Mouse (Mus musculus) liver, postnatal 0 days (tissue): Measurements from ENCODE around the gene Fitm1. TPM values are rescaled to one million over a fixed set of nuclear protein-coding genes. Genes with fewer than 3 reads are reported as not detected.

ENCODE experiments used
- ATAC-seq: fragments of 200-750 bp; cut with Nextera tagmentation; 2 replicates; pipeline ENCODE4 v1.8.0; 2017; ENCODE audit warnings: mild to moderate bottlenecking, moderate library complexity
- DNase-seq: peaks from one replicate; pipeline ENCODE4 v3.0.0-alpha.2; 2016
- H3K27ac ChIP-seq: fragments of 300-500 bp; sonication (generic); 2 replicates; pipeline ENCODE4 v1.5.1; 2014; ENCODE audit warnings: antibody characterized with exemption, moderate library complexity, mild to moderate bottlenecking, low read depth
- H3K27me3 ChIP-seq: fragments of 300-500 bp; sonication (generic); 2 replicates; pipeline ENCODE4 v1.6.1; 2014; ENCODE audit warnings: low read length, control low read depth, mixed read lengths; ENCODE audit not compliant: insufficient read depth
- H3K36me3 ChIP-seq: fragments of 300-500 bp; sonication (generic); replicated peaks from 2 replicates; pipeline ENCODE4 v1.6.1; 2014; ENCODE audit warnings: mild to moderate bottlenecking, control low read depth, low read length, moderate library complexity, mixed read lengths; ENCODE audit not compliant: insufficient read depth
- H3K4me1 ChIP-seq: fragments of 300-500 bp; sonication (generic); 2 replicates; pipeline ENCODE4 v1.6.1; 2014; ENCODE audit warnings: antibody characterized with exemption, mild to moderate bottlenecking, control low read depth; ENCODE audit not compliant: insufficient read depth
- H3K4me2 ChIP-seq: fragments of 300-500 bp; sonication (generic); 2 replicates; pipeline ENCODE4 v1.6.1; 2014; ENCODE audit warnings: low read depth, mild to moderate bottlenecking, low read length, moderate library complexity, mixed read lengths
- H3K4me3 ChIP-seq: fragments of 300-500 bp; sonication (generic); 2 replicates; pipeline ENCODE4 v1.5.1; 2014; ENCODE audit warnings: low read depth, low read length
- H3K9ac ChIP-seq: fragments of 300-500 bp; sonication (generic); replicated peaks from 2 replicates; pipeline ENCODE4 v1.6.1; 2014; ENCODE audit warnings: mild to moderate bottlenecking, moderate library complexity
- H3K9me3 ChIP-seq: fragments of 300-500 bp; sonication (generic); 2 replicates; pipeline ENCODE4 v1.6.1; 2016; ENCODE audit warnings: mild to moderate bottlenecking, control low read depth, low read length, mixed read lengths
- CTCF ChIP-seq: sonication (generic); IDR thresholded peaks from 2 replicates; pipeline ENCODE4 v1.5.1; 2016; ENCODE audit warnings: antibody characterized with exemption, low read depth
- EP300 ChIP-seq: IDR thresholded peaks from 2 replicates; pipeline ENCODE4 v1.6.1; 2016; ENCODE audit warnings: antibody characterized with exemption, low read depth, mild to moderate bottlenecking
- WGBS: fragments of 180-500 bp; shearing (Covaris S2); extraction: QIAGEN DNeasy Blood & Tissue Kit; methylation state at CpG from one replicate; pipeline ENCODE4 v1.1.7; 2014; ENCODE audit not compliant: insufficient replicate concordance; 5-methylcytosine and 5-hydroxymethylcytosine counted together
- polyA plus RNA-seq: library from polyadenylated mRNA; unstranded; fragments of >200 nt; fragmentation: Nextera tagmentation; extraction: Ambion mirVana; gene quantifications from 2 replicates; pipeline ENCODE4 v1.2.1, GENCODE M21; 2015

Gene Fitm1
- polyA plus RNA-seq, 1 experiment from 2014 or later, result 1.8 TPM

DNA sequence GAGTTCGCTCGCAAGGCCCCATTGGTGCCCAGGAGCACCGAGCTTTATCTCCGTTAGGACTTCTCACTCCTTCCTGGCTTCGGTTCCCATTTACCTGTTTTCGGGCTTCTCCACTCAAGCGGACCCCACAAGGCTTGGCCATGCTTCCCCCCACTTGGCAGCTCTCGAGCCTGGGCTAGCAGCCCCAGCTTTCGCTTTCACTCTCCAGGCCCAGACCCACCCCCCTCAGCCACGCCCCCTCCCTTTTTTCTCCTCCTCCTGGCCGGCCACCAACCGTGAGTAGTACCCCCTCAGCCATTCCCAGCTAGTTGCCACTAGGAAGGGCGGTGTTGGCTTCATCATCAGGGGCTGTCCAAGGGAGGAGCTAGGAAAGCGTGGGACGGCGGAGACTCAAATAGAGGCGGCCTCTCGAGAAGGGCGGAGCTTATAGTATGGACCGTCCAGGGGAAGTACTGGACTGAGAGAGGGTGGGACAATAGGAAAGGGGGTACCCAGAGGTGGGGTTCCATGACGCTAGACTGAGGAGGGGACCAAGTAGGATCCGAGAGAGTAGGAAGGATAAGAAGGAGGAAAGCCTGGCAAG, 15.4 kb downstream of the Fitm1 start, which contains the start of gene Psme2:
TSS of gene Psme2 (minus strand) at position 366 of the 583 bp plus-strand sequence.
- Histone ChIP-seq H3K9ac (peak within 1 kb of the TSS; percentile 94), H3K27me3 (no peaks in the 10 kb centered on the region), H3K27ac (peak within 1 kb of the TSS; percentile 97), H3K4me3 (peak within 1 kb of the TSS; percentile 97), H3K36me3 (peaks cover 28% of the 10 kb centered on the region), H3K4me2 (peak within 1 kb of the TSS; percentile 92), H3K9me3 (no peaks in the 10 kb centered on the region), H3K4me1 (peaks cover 29% of the 10 kb centered on the region)
- TF ChIP-seq CTCF (no peak), EP300 (no peak)
- ATAC-seq (peak; percentile 87), DNase-seq (peak; percentile 93)
- 3% methylated on average over 22 of the region's 22 CpGs for WGBS

DNA sequence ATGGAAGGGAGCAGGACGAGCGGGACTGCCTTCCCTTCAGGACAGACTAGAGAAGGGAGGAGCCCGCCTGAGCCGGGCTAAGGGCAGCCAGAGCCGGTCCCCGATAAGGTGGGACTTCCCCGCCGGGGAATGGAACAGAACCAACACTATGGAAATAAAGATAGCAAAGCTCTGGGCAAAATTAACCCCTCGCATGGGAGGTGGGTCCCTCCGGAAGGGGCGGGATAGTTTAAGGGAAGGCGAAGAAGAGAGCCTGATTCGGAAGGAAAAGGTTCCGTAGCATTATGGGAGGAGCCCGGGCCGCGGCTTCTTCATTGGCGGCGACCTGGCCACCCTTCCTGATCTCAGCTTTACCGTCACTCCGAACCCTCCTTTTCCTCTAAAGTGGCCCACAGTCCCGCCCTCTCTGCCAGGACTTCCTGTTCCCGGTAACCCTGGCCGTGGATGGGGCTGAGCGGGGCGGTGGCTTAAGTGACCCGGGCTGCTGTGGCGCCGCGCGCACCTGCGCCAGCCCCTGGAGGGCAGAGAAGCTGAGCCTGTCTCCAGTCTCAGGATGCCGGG, 16.0 kb downstream of the Fitm1 start, which contains the start of gene Rnf31:
TSS of gene Rnf31 (plus strand) at position 378 of the 561 bp plus-strand sequence.
- ATAC-seq, result peak; percentile 89
- Histone ChIP-seq H3K4me3 (peak within 1 kb of the TSS; percentile 97), H3K27me3 (no peaks in the 10 kb centered on the region), H3K27ac (peak within 1 kb of the TSS; percentile 97), H3K4me1 (peaks cover 23% of the 10 kb centered on the region), H3K36me3 (peaks cover 34% of the 10 kb centered on the region), H3K9me3 (no peaks in the 10 kb centered on the region), H3K4me2 (peak within 1 kb of the TSS; percentile 92), H3K9ac (peak within 1 kb of the TSS; percentile 94)
- TF ChIP-seq EP300, result peak; percentile 71; the same call in 1 of the 2 replicates
- TF ChIP-seq CTCF, result no peak
- DNase-seq, result peak; percentile 96
- WGBS, result 0% methylated on average over 33 of the region's 33 CpGs

DNA sequence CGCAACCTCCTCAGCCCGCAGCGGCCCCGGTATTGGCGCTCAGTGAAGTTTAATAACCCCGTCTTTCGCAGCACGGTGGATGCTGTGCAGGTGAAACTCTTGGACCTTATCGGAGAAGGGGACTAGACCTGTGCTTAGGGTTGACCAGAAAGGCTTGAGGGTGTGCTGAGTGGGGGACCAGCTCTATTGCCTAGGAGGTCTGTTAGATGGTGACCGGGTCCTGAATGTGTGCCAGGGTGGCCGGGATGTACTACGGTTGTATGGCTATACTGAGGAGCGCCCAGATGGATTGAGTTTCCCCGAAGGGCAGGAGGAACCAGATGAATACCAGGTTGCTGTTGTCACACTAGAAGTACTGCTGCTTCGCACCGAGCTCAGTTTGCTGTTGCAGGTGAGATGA, 16.8 kb downstream of the Fitm1 start:
- H3K4me3 ChIP-seq, result peak overlapping the region; percentile 97
- WGBS, result 3% methylated on average over 16 of the region's 16 CpGs
- no peaks in the 10 kb centered on the region for H3K9me3 ChIP-seq
- no peak for TF ChIP-seq CTCF
- TF ChIP-seq EP300, result no peak
- peak; percentile 33 for DNase-seq
- peaks cover 20% of the 10 kb centered on the region for H3K4me1 ChIP-seq
- H3K27me3 ChIP-seq, result no peaks in the 10 kb centered on the region
- peak overlapping the region; percentile 97 for H3K27ac ChIP-seq
- peaks cover 42% of the 10 kb centered on the region for H3K36me3 ChIP-seq
- ATAC-seq, result no peak
- H3K9ac ChIP-seq, result peak overlapping the region; percentile 94
- peak overlapping the region; percentile 92 for H3K4me2 ChIP-seq

DNA sequence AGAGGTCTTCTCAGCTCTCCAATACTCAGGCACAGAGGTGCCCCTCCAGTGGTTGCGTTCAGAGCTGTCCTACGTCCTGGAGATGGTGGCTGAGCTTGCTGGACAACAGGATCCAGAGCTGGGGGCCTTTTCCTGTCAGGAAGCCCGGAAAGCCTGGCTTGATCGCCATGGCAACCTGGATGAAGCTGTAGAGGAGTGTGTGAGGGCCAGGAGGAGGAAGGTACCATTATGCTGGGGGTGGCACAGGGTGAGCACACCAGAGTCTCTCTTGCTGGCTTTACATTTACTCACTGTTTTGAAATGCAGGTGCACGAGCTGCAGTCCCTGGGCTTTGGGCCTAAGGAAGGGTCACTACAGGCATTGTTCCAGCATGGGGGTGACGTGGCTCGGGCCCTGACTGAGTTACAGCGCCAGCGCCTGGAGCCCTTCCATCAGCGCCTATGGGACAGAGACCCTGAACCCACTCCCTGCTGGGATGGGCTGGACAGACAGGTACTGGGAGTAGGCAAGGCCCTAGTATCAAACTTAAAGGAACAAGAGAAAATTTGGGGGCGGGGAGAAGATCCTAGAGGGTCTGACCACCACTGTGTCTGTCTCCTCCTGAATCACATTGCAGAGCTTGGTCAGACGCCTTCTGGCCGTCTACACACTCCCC, 20.7 kb downstream of the Fitm1 start:
- Histone ChIP-seq H3K36me3 (peaks cover 64% of the 10 kb centered on the region), H3K4me1 (peaks cover 9% of the 10 kb centered on the region), H3K9me3 (no peaks in the 10 kb centered on the region), H3K27me3 (no peaks in the 10 kb centered on the region), H3K27ac (no peak overlapping the region), H3K9ac (no peak overlapping the region), H3K4me3 (no peak overlapping the region), H3K4me2 (no peak overlapping the region)
- ATAC-seq (no peak), DNase-seq (no peak)
- WGBS, result 83% methylated on average over 13 of the region's 13 CpGs
- TF ChIP-seq CTCF (no peak), EP300 (no peak)

DNA sequence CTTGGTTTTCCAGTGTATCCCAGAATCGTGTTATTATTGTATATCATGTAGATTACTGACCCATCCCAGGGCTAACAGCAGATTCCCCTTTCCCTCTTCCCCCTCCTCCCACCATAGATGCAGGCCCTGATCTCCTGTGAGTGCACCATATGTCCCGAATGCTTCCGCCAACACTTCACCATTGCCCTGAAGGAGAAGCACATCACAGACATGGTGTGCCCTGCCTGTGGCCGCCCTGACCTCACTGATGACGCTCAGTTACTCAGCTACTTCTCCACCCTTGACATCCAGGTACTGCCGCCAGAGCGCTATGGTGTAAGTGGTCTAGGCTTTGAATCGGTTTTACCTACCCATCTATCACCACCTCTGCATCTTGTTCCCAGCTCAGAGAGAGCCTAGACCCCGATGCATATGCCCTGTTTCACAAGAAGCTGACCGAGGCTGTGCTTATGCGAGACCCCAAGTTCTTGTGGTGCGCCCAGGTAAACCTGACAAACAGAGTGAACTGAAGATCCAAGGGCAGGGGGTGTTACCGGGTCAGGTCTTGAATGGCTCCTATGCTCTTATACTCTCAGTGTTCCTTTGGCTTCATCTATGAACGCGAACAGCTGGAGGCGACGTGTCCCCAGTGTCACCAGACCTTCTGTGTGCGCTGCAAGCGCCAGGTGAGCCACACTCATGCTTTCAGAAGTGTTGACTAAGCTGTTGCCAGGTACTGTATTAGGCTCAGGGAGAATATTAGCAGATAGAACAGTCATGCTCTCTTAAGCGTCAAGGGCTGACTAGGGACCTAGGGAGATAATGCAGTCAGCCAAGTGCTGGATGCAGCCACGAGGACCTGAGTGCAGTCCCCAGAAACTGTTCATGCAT, 23.3 kb downstream of the Fitm1 start:
- peaks cover 13% of the 10 kb centered on the region; the same call in 1 of the 2 replicates for H3K4me1 ChIP-seq
- DNase-seq (no peak), ATAC-seq (no peak)
- no peak for TF ChIP-seq EP300
- no peak for TF ChIP-seq CTCF
- no peak overlapping the region for H3K9ac ChIP-seq
- 92% methylated on average over 21 of the region's 21 CpGs for WGBS
- no peak overlapping the region for H3K4me2 ChIP-seq
- H3K36me3 ChIP-seq, result peaks cover 87% of the 10 kb centered on the region
- H3K27ac ChIP-seq, result no peak overlapping the region
- H3K27me3 ChIP-seq, result no peaks in the 10 kb centered on the region
- no peaks in the 10 kb centered on the region for H3K9me3 ChIP-seq
- H3K4me3 ChIP-seq, result no peak overlapping the region
